Mouse (Mus musculus) layer of hippocampus, adult 9-11 months (tissue): ENCODE data around the gene Atf3.

ENCODE experiments used
- DNase-seq: peaks from one replicate; pipeline ENCODE4 v3.0.0; 2022

The Atf3 gene

GRCm38 (mm10) chr1:191138874-191139495 is 78.9 kb downstream of the Atf3 start:
- DNase-seq = no peak

GRCm38 (mm10) chr1:191138436-191138835 is 79.4 kb downstream of the Atf3 start:
- no peak for DNase-seq

GRCm38 (mm10) chr1:191135406-191135805 is 82.4 kb downstream of the Atf3 start:
- no peak for DNase-seq

DNA sequence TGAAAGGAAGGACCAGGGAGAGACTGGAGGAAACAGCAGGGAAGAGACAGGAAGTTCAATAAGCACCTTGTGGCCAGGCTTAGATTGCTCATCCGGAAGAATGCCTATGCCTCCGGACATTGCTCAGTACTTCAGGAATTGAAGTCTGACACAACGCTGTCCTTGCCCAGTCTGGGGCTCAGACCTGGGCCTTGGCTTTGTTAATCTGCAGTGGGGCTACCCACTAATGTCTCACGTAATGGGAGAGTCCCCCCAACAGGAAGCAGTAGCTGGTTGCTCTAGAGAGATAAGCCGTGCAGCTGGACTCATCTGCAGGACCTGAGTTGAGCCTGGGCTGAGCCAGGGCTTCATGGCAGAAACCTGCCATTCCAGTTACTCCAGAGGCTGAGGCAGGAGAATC is 84.9 kb downstream of the Atf3 start:
- DNase-seq = no peak

GRCm38 (mm10) chr1:191132240-191132639 is 85.6 kb downstream of the Atf3 start:
- no peak for DNase-seq

- no peak for DNase-seq
These were observed 86.1 kb downstream of the Atf3 start for GRCm38 (mm10) chr1:191131692-191132091.

DNA sequence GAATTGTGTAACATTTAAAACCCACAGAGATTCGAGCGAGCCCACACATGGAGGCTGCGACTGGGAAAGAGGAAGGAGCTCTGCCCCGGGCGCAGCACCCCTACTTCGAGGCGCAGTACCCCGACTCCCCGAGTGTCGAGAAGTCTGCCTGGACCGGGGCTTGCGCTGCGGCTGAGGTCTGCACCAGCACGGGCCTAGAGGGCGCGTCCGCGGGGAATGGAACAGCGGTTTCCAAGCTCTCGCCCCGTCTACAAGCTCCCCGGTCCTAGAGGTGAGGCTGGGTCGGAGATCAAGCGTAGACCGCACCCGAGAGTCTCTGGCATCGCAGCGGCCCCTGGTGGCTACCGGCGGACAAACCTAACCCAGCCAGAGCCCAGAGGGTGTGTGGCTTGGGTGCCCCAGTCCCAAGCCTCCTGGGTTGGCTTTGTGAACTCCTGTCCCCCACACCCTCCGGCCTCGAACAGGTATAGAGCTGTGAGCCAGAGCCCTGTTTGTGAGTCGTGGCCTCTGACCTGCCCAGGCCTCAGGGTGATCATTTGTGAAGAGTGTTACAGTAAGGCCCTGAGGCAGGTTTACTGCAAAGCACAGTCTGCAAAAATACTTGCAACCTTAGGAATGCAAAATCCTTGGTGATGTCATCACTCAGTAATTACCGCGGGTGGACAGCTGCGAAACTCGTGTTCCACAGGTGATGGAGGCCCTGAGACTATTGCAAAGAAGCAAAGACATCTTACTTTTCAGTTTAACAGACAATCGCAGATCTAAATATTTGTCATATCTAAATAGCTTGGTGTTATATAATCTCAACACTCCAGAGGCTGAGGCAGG is 91.8 kb downstream of the Atf3 start:
- no peak for DNase-seq

- DNase-seq = no peak
These were observed 93.6 kb downstream of the Atf3 start for GRCm38 (mm10) chr1:191124288-191124687.

DNA sequence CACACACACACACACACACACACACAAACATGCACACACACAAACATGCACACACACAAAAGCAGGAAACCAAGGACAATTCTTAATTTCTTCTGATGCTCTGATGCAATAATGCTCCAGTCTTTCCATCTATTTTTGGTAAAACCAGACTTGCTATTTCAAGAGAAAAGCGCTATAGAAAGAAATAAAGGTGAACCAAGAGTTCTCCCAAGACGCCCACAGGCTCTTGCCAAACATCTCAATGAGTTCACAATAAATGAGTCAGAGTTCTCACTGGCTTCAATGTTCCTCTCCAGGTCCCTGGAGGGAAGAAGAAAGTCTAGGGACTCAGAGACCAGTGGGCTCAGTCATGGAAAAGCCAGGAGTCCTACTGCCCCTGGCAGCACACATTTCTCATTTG is 94.1 kb downstream of the Atf3 start:
- no peak for DNase-seq

GRCm38 (mm10) chr1:191122744-191123143 is 95.1 kb downstream of the Atf3 start:
- DNase-seq = peak; percentile 47
